Mouse (Mus musculus): ENCODE data around the gene Actr6. TPM values are rescaled to one million over a fixed set of nuclear protein-coding genes. Genes with fewer than 3 reads are reported as not detected.

Gene Actr6
- 21.5 and 25.4 TPM in 2 replicates for polyA plus RNA-seq (2015; fragmentation: Nextera tagmentation; extraction: Ambion mirVana)

GRCm38 (mm10) chr10:89732001-89732794 lies at the start of gene Actr6:
Actr6 (minus strand) TSS chr10:89732295.
- Histone ChIP-seq H3K9ac (peak within 1 kb of the TSS; percentile 82), H3K4me1 (peaks cover 18% of the 10 kb centered on the region), H3K36me3 (peaks cover 6% of the 10 kb centered on the region), H3K4me3 (peak within 1 kb of the TSS; percentile 70), H3K4me2 (peak within 1 kb of the TSS; percentile 84), H3K9me3 (no peaks in the 10 kb centered on the region), H3K27me3 (replicated peaks) (no peaks in the 10 kb centered on the region), H3K27ac (replicated peaks) (0 out of 2 replicates have a peak within 1 kb of the TSS, but pooled peaks have one; percentile 20)
- under 1% methylated on average over 49 of the region's 49 CpGs for WGBS
- ATAC-seq (ENCODE audit: extremely low read depth, insufficient number of reproducible peaks, low FRiP score, low TSS enrichment), result peak; percentile 87

- WGBS, result 88% methylated on average over 6 of the region's 6 CpGs
- H3K9me3 ChIP-seq, result no peaks in the 10 kb centered on the region
- no peak for ATAC-seq (ENCODE audit: extremely low read depth, insufficient number of reproducible peaks, low FRiP score, low TSS enrichment)
- peaks cover 32% of the 10 kb centered on the region for H3K36me3 ChIP-seq
- H3K27me3 ChIP-seq (replicated peaks), result no peaks in the 10 kb centered on the region
- no peaks in the 10 kb centered on the region for H3K4me1 ChIP-seq
- H3K4me2 ChIP-seq, result no peak overlapping the region
- no peak overlapping the region for H3K4me3 ChIP-seq
- H3K9ac ChIP-seq, result no peak overlapping the region
- H3K27ac ChIP-seq (replicated peaks), result no peak overlapping the region
Observed at GRCm38 (mm10) chr10:89776029-89776428, 43.9 kb upstream of the Actr6 start.

GRCm38 (mm10) chr10:89771894-89772293 lies 39.8 kb upstream of the Actr6 start:
- H3K9me3 ChIP-seq, result no peaks in the 10 kb centered on the region
- H3K27ac ChIP-seq (replicated peaks), result no peak overlapping the region
- no peak overlapping the region for H3K4me2 ChIP-seq
- H3K4me3 ChIP-seq, result no peak overlapping the region
- no peak overlapping the region for H3K9ac ChIP-seq
- H3K4me1 ChIP-seq, result peaks cover 18% of the 10 kb centered on the region
- H3K36me3 ChIP-seq, result peaks cover 12% of the 10 kb centered on the region
- no peaks in the 10 kb centered on the region for H3K27me3 ChIP-seq (replicated peaks)
- ATAC-seq (ENCODE audit: extremely low read depth, insufficient number of reproducible peaks, low FRiP score, low TSS enrichment), result no peak
- 55% methylated on average over 2 of the region's 2 CpGs for WGBS

GRCm38 (mm10) chr10:89769096-89769495 lies 37.0 kb upstream of the Actr6 start:
- H3K4me2 ChIP-seq, result peak overlapping the region; percentile 22

GRCm38 (mm10) chr10:89768352-89769020 lies 36.4 kb upstream of the Actr6 start:
- Histone ChIP-seq H3K4me2 (peak overlapping the region; percentile 22; the same call in 1 of the 2 replicates), H3K27ac (replicated peaks) (peak overlapping the region; percentile 50; the same call in 1 of the 2 replicates)
- no peak for ATAC-seq (ENCODE audit: extremely low read depth, insufficient number of reproducible peaks, low FRiP score, low TSS enrichment)

More at GRCm38 (mm10) chr10:89769096-89769495, 37.0 kb upstream of the Actr6 start:
- Histone ChIP-seq H3K4me3 (no peak overlapping the region), H3K9ac (no peak overlapping the region), H3K4me1 (peaks cover 37% of the 10 kb centered on the region), H3K36me3 (no peaks in the 10 kb centered on the region), H3K9me3 (no peaks in the 10 kb centered on the region), H3K27ac (replicated peaks) (peak overlapping the region; percentile 50), H3K27me3 (replicated peaks) (no peaks in the 10 kb centered on the region)
- WGBS, result 36% methylated on average over 4 of the region's 4 CpGs
- ATAC-seq (ENCODE audit: extremely low read depth, insufficient number of reproducible peaks, low FRiP score, low TSS enrichment), result no peak

GRCm38 (mm10) chr10:89765790-89766714 lies 34.0 kb upstream of the Actr6 start:
- Histone ChIP-seq H3K4me2 (no peak overlapping the region), H3K9ac (no peak overlapping the region), H3K9me3 (no peaks in the 10 kb centered on the region), H3K27me3 (replicated peaks) (no peaks in the 10 kb centered on the region), H3K4me3 (no peak overlapping the region), H3K36me3 (no peaks in the 10 kb centered on the region), H3K4me1 (peaks cover 39% of the 10 kb centered on the region), H3K27ac (replicated peaks) (peak overlapping the region; percentile 51)
- no peak for ATAC-seq (ENCODE audit: extremely low read depth, insufficient number of reproducible peaks, low FRiP score, low TSS enrichment)
- WGBS, result 84% methylated on average over 11 of the region's 11 CpGs

More at GRCm38 (mm10) chr10:89768352-89769020, 36.4 kb upstream of the Actr6 start:
- Histone ChIP-seq H3K9me3 (no peaks in the 10 kb centered on the region), H3K27me3 (replicated peaks) (no peaks in the 10 kb centered on the region), H3K9ac (no peak overlapping the region), H3K36me3 (no peaks in the 10 kb centered on the region), H3K4me3 (no peak overlapping the region), H3K4me1 (peaks cover 39% of the 10 kb centered on the region)
- 45% methylated on average over 7 of the region's 7 CpGs for WGBS

- H3K27ac ChIP-seq (replicated peaks), result peak overlapping the region; percentile 70
- H3K27me3 ChIP-seq (replicated peaks), result no peaks in the 10 kb centered on the region
- WGBS, result 68% methylated on average over 9 of the region's 9 CpGs
- no peak overlapping the region for H3K4me3 ChIP-seq
- peak overlapping the region; percentile 13 for H3K4me2 ChIP-seq
- no peak overlapping the region for H3K9ac ChIP-seq
- no peaks in the 10 kb centered on the region for H3K9me3 ChIP-seq
- H3K36me3 ChIP-seq, result no peaks in the 10 kb centered on the region
- H3K4me1 ChIP-seq, result peaks cover 36% of the 10 kb centered on the region
- no peak for ATAC-seq (ENCODE audit: extremely low read depth, insufficient number of reproducible peaks, low FRiP score, low TSS enrichment)
Observed at GRCm38 (mm10) chr10:89764457-89765121, 32.5 kb upstream of the Actr6 start.

- Histone ChIP-seq H3K27ac (replicated peaks) (no peak overlapping the region), H3K36me3 (peaks cover 9% of the 10 kb centered on the region), H3K4me2 (no peak overlapping the region), H3K4me1 (peaks cover 25% of the 10 kb centered on the region), H3K27me3 (replicated peaks) (no peaks in the 10 kb centered on the region), H3K4me3 (no peak overlapping the region), H3K9me3 (no peaks in the 10 kb centered on the region), H3K9ac (no peak overlapping the region)
- 88% methylated on average over 5 of the region's 5 CpGs for WGBS
- ATAC-seq (ENCODE audit: extremely low read depth, insufficient number of reproducible peaks, low FRiP score, low TSS enrichment), result no peak
Observed at GRCm38 (mm10) chr10:89760772-89761171, 28.7 kb upstream of the Actr6 start.

GRCm38 (mm10) chr10:89755231-89755630 lies 23.1 kb upstream of the Actr6 start:
- Histone ChIP-seq H3K36me3 (peaks cover 9% of the 10 kb centered on the region), H3K27me3 (replicated peaks) (no peaks in the 10 kb centered on the region), H3K27ac (replicated peaks) (no peak overlapping the region), H3K4me1 (peaks cover 24% of the 10 kb centered on the region), H3K4me2 (no peak overlapping the region), H3K9me3 (no peaks in the 10 kb centered on the region), H3K9ac (no peak overlapping the region), H3K4me3 (no peak overlapping the region)
- no peak for ATAC-seq (ENCODE audit: extremely low read depth, insufficient number of reproducible peaks, low FRiP score, low TSS enrichment)
- WGBS, result 82% methylated on average over 4 of the region's 4 CpGs

- Histone ChIP-seq H3K4me1 (peaks cover 37% of the 10 kb centered on the region), H3K4me3 (no peak overlapping the region), H3K27me3 (replicated peaks) (no peaks in the 10 kb centered on the region), H3K36me3 (no peaks in the 10 kb centered on the region), H3K9ac (0 out of 2 replicates have a peak overlapping the region, but pooled peaks have one; percentile 8), H3K27ac (replicated peaks) (peak overlapping the region; percentile 65), H3K9me3 (no peaks in the 10 kb centered on the region), H3K4me2 (no peak overlapping the region)
- ATAC-seq (ENCODE audit: extremely low read depth, insufficient number of reproducible peaks, low FRiP score, low TSS enrichment), result no peak
- WGBS, result 54% methylated on average over 5 of the region's 5 CpGs
Observed at GRCm38 (mm10) chr10:89751069-89751468, 19.0 kb upstream of the Actr6 start.

Measured in heart, embryonic 13.5 days (tissue).